Mouse (Mus musculus) liver, embryonic 14.5 days (tissue): ENCODE measurements around the gene Fgfr2. TPM values are rescaled to one million over a fixed set of nuclear protein-coding genes. Genes with fewer than 3 reads are reported as not detected.

Source experiments
- ATAC-seq: fragments of 200-750 bp; cut with Nextera tagmentation; 2 replicates; pipeline ENCODE4 v1.8.0; 2017; ENCODE audit warnings: moderate number of reproducible peaks, mild to moderate bottlenecking, moderate library complexity; ENCODE audit not compliant: insufficient read depth
- DNase-seq, 3 experiments: peaks; one replicate each; pipeline ENCODE4 v3.0.0-alpha.2; 2012 to 2013; ENCODE audit warnings: low read depth in 3 of 3, low spot score in 3 of 3
- H3K27ac ChIP-seq: fragments of 300-500 bp; sonication (generic); 2 replicates; pipeline ENCODE4 v1.5.1; 2014; ENCODE audit warnings: moderate library complexity, mild to moderate bottlenecking, control low read depth, inconsistent platforms
- H3K27me3 ChIP-seq: fragments of 300-500 bp; sonication (generic); 2 replicates; pipeline ENCODE4 v1.6.1; 2014; ENCODE audit warnings: mild to moderate bottlenecking, low read length, moderate library complexity; ENCODE audit not compliant: control insufficient read depth, insufficient read depth
- H3K36me3 ChIP-seq: fragments of 300-500 bp; sonication (generic); replicated peaks from 2 replicates; pipeline ENCODE4 v1.6.1; 2014; ENCODE audit warnings: low read depth; ENCODE audit not compliant: control insufficient read depth, insufficient read depth
- H3K4me1 ChIP-seq, 2 experiments: fragments of 200-500 bp in 1 of 2; fragments of 300-500 bp in 1 of 2; sonication (generic) in 1 of 2; replicated peaks; 2 replicates each; pipeline ENCODE4 v1.6.1; 2012 to 2014; ENCODE audit warnings: antibody characterized with exemption in 1 of 2, inconsistent platforms in 1 of 2, low read length in 1 of 2; ENCODE audit not compliant: control insufficient read depth in 2 of 2, insufficient read depth in 2 of 2
- H3K4me2 ChIP-seq: fragments of 300-500 bp; sonication (generic); 2 replicates; pipeline ENCODE4 v1.6.1; 2014; ENCODE audit warnings: low read depth, mild to moderate bottlenecking, control low read depth, moderate library complexity
- H3K4me3 ChIP-seq, 2 experiments: fragments of 200-500 bp in 1 of 2; fragments of 300-500 bp in 1 of 2; sonication (generic) in 1 of 2; 2 replicates each; pipeline ENCODE4 v1.5.1; 2012 to 2014; ENCODE audit warnings: low read depth in 2 of 2, low read length in 2 of 2, mild to moderate bottlenecking in 2 of 2, control low read depth in 1 of 2, inconsistent platforms in 1 of 2, moderate library complexity in 1 of 2; ENCODE audit not compliant: insufficient read depth in 1 of 2
- H3K9ac ChIP-seq: fragments of 300-500 bp; sonication (generic); replicated peaks from 2 replicates; pipeline ENCODE4 v1.6.1; 2014; ENCODE audit warnings: mild to moderate bottlenecking, control low read depth, moderate library complexity
- H3K9me3 ChIP-seq: fragments of 300-500 bp; sonication (generic); 2 replicates; pipeline ENCODE4 v1.6.1; 2016; ENCODE audit warnings: low read length, mixed read lengths; ENCODE audit not compliant: control insufficient read depth
- CTCF ChIP-seq: IDR thresholded peaks from 2 replicates; pipeline ENCODE4 v1.5.1; 2016; ENCODE audit warnings: antibody characterized with exemption, low read depth, control low read depth
- EP300 ChIP-seq: IDR thresholded peaks from 2 replicates; pipeline ENCODE4 v1.6.1; 2016; ENCODE audit warnings: antibody characterized with exemption, low read depth
- WGBS: fragments of 180-500 bp; shearing (Covaris S2); extraction: QIAGEN DNeasy Blood & Tissue Kit; methylation state at CpG from one replicate; pipeline ENCODE4 v1.1.7; 2014; ENCODE audit not compliant: insufficient replicate concordance; 5-methylcytosine and 5-hydroxymethylcytosine counted together
- polyA plus RNA-seq, 2 experiments: library from polyadenylated mRNA; depleted of rRNA in 1 of 2; stranded (reverse) in 1 of 2; unstranded in 1 of 2; fragments of >200 nt; fragmentation: Nextera tagmentation in 1 of 2; extraction: Ambion mirVana in 1 of 2; gene quantifications; 2 replicates each; pipeline versions ENCODE4 v1.2.1 to v1.2.3; 2012 to 2014

Gene Fgfr2
- polyA plus RNA-seq, 2 experiments = 7.9 to 8.8 TPM

DNA sequence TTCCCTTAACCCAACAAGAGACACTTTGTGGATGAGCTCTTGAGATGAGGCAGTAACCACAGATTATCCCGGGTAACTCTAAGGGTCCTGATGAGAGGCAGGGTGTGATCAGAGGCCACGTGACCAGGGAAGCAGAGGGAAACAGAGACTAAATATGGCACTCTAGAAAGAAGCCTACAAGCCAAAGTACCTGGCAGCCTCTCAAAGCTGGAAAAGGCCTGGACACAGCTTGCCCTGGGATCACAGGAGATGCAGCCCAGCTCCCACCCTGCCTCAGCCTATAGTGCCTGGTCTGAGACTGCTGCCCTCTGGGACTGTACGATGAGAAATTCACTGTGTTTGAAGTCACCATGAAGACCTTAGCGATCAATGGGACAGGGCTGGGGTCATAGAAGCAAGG, 889.4 kb downstream of the Fgfr2 start:
- Histone ChIP-seq H3K4me3 (no peak overlapping the region), H3K4me2 (no peak overlapping the region), H3K36me3 (no peaks in the 10 kb centered on the region), H3K9me3 (no peaks in the 10 kb centered on the region), H3K4me1 (no peaks in the 10 kb centered on the region), H3K9ac (no peak overlapping the region), H3K27me3 (no peaks in the 10 kb centered on the region), H3K27ac (no peak overlapping the region)
- 60% methylated on average over 4 of the region's 4 CpGs for WGBS
- DNase-seq (no peak), ATAC-seq (no peak)
- no peak for TF ChIP-seq CTCF
- TF ChIP-seq EP300 = no peak

DNA sequence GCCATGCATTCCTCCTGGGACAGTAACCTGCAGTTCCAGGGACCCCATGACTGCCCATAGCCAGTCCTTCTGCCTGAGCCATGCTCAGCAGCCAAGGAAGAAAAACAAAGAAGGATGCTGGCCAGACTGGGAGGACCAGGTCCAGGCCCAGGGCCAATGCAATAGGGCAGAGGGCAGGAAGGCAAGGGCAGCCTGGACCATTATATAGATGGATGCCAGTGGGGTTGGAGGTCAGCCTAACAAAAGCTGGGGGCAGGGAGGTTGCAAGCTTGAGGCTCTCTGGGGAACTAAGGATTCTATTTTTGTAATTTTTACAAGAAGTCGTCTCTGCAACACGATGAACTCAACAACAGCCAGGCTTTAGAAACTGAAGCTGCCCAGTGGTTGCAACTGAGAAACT, 890.2 kb downstream of the Fgfr2 start:
- H3K4me1 ChIP-seq = no peaks in the 10 kb centered on the region
- DNase-seq = no peak
- H3K9me3 ChIP-seq = no peaks in the 10 kb centered on the region
- H3K36me3 ChIP-seq = no peaks in the 10 kb centered on the region
- no peak for ATAC-seq
- no peak overlapping the region for H3K4me3 ChIP-seq
- no peak overlapping the region for H3K27ac ChIP-seq
- no peaks in the 10 kb centered on the region for H3K27me3 ChIP-seq
- TF ChIP-seq EP300 = no peak
- TF ChIP-seq CTCF = no peak
- 33% methylated on average over 2 of the region's 2 CpGs for WGBS
- no peak overlapping the region for H3K9ac ChIP-seq
- no peak overlapping the region for H3K4me2 ChIP-seq

GRCm38 (mm10) chr7:132231476-132231875, 891.7 kb downstream of the Fgfr2 start:
- DNase-seq = no peak
- no peak for ATAC-seq
- H3K4me1 ChIP-seq = no peaks in the 10 kb centered on the region

GRCm38 (mm10) chr7:132230961-132231360, 892.2 kb downstream of the Fgfr2 start:
- WGBS = 57% methylated on average over 3 of the region's 3 CpGs
- no peaks in the 10 kb centered on the region for H3K36me3 ChIP-seq
- no peak overlapping the region for H3K4me3 ChIP-seq
- H3K27me3 ChIP-seq = no peaks in the 10 kb centered on the region
- no peak overlapping the region for H3K27ac ChIP-seq
- H3K4me2 ChIP-seq = no peak overlapping the region
- no peaks in the 10 kb centered on the region for H3K4me1 ChIP-seq
- TF ChIP-seq CTCF = no peak
- TF ChIP-seq EP300 = no peak
- no peak overlapping the region for H3K9ac ChIP-seq
- ATAC-seq = no peak
- no peaks in the 10 kb centered on the region for H3K9me3 ChIP-seq
- no peak for DNase-seq

More at GRCm38 (mm10) chr7:132231476-132231875, 891.7 kb downstream of the Fgfr2 start:
- Histone ChIP-seq H3K4me2 (no peak overlapping the region), H3K4me3 (no peak overlapping the region), H3K9ac (no peak overlapping the region), H3K27ac (no peak overlapping the region), H3K36me3 (no peaks in the 10 kb centered on the region), H3K27me3 (no peaks in the 10 kb centered on the region), H3K9me3 (no peaks in the 10 kb centered on the region)
- TF ChIP-seq CTCF = no peak
- TF ChIP-seq EP300 = no peak
- 52% methylated on average over 3 of the region's 3 CpGs for WGBS

- no peak overlapping the region for H3K9ac ChIP-seq
- H3K4me3 ChIP-seq = no peak overlapping the region
- no peaks in the 10 kb centered on the region for H3K4me1 ChIP-seq
- no peak overlapping the region for H3K4me2 ChIP-seq
- no peaks in the 10 kb centered on the region for H3K9me3 ChIP-seq
- WGBS = 64% methylated on average over 8 of the region's 8 CpGs
- no peak for TF ChIP-seq CTCF
- ATAC-seq (no peak), DNase-seq (no peak)
- H3K27me3 ChIP-seq = no peaks in the 10 kb centered on the region
- H3K27ac ChIP-seq = no peak overlapping the region
- no peaks in the 10 kb centered on the region for H3K36me3 ChIP-seq
Observed at GRCm38 (mm10) chr7:132227075-132227640, 896.0 kb downstream of the Fgfr2 start.
